Comparison of ENCODE assay signal across 8 mouse cellular contexts in the genomic region with DNA sequence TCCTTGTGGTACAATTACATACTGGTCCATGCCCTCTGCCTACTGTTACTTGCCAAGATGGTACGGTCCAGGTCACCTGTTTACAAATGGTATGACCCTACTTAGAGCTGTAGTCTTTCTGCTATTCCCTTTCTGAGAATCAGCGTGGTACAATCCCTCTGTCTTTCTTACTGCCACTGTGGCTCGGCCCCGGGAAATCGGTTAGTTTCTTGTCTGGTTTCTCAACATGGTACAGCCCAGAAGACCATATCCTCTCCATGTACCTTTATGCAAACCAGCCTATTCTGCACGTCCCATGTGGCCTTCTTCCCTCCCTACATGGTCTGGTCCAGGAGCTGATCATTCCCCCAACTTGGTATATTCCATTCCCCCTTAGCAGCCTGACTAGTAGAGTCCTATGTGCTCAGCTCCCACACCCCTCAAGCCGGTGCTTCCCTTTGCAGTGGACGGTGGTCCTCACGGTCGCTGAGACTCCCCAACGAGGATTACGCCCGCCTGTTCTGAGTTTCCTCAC. TPM values are rescaled to one million over a fixed set of nuclear protein-coding genes. Genes with fewer than 3 reads are reported as not detected.
DNase-seq lines count a peak whose midpoint lies in the region; ATAC-seq lines count a peak whose summit lies in the region.

No protein-coding gene starts in this region.

- H3K4me2 ChIP-seq in hindbrain, embryonic 11.5 days (replicated peaks; ENCODE audit: low read depth, low read length), result peak overlapping the region; percentile 95

- no peaks in the 10 kb centered on the region for H3K36me3 ChIP-seq in hindbrain, embryonic 11.5 days (ENCODE audit: control insufficient read depth, insufficient read depth, low read length)

- H3K27me3 ChIP-seq in hindbrain, embryonic 11.5 days (ENCODE audit: control insufficient read depth, insufficient read depth, low read length), result peaks cover 13% of the 10 kb centered on the region

- peak; percentile 94 for DNase-seq in Muller cell, postnatal 12 days (ENCODE audit: inconsistent ontology term)
- DNase-seq in cerebellum, adult 11-12 months, result peak; percentile 93
- DNase-seq in hindbrain, embryonic 11.5 days (ENCODE audit: low spot score), result peak; percentile 80
- DNase-seq in layer of hippocampus, postnatal 14 days (ENCODE audit: low spot score in 2 of 2), result peak; percentile 85 to 90
- DNase-seq in lung, postnatal 10 days, result peak; percentile 80
- DNase-seq in right cerebral cortex, postnatal 10 days (ENCODE audit: low spot score in 2 of 2), result peak; percentile 83 to 93

- peak overlapping the region; percentile 50; the same call in 1 of the 2 replicates for H3K9ac ChIP-seq in hindbrain, embryonic 11.5 days (ENCODE audit: low read depth, low read length)

- ATAC-seq in frontal cortex, adult (ENCODE audit: low TSS enrichment), result peak; percentile 28
- peak; percentile 62 for ATAC-seq in hindbrain, embryonic 11.5 days (ENCODE audit: low FRiP score)
- ATAC-seq in activated CD4-positive, CD25-positive, alpha-beta regulatory T cell, adult 4 months, result no peak

- H3K27ac ChIP-seq in hindbrain, embryonic 11.5 days (ENCODE audit: low read depth, low read length), result peak overlapping the region; percentile 81

- 1% methylated on average over 13 of the region's 13 CpGs for WGBS in hindbrain, embryonic 11.5 days

- H3K4me1 ChIP-seq in hindbrain, embryonic 11.5 days (replicated peaks; ENCODE audit: control insufficient read depth, insufficient read depth, low read length), result peaks cover 39% of the 10 kb centered on the region

- H3K9me3 ChIP-seq in hindbrain, embryonic 11.5 days (ENCODE audit: control insufficient read depth, low read length), result no peaks in the 10 kb centered on the region

- peak overlapping the region; percentile 39 for H3K4me3 ChIP-seq in hindbrain, embryonic 11.5 days (ENCODE audit: low read depth, low read length)

RNA-seq across cellular contexts. Expression of gene Dbp, which starts 0.8 kb away (rescaled TPM):
- polyA plus RNA-seq in hindbrain, embryonic 11.5 days (2014; fragmentation: Nextera tagmentation; extraction: Ambion mirVana), result 2.2 and 2.8 TPM in 2 replicates
- total RNA-seq in layer of hippocampus, postnatal 14 days (2021), result 10 to 100 TPM; 49.7 to 59.1 TPM
- polyA plus RNA-seq in activated CD4-positive, CD25-positive, alpha-beta regulatory T cell, adult 4 months (2017; shearing (Covaris generic)), result 1 to 10 TPM; 5.2 to 8.5 TPM

RNA-seq across cellular contexts. Expression of gene Car11, which starts 4.5 kb away (rescaled TPM):
- polyA plus RNA-seq in hindbrain, embryonic 11.5 days (2014; fragmentation: Nextera tagmentation; extraction: Ambion mirVana), result 8.8 and 9.9 TPM in 2 replicates
- 100 to 1,000 TPM; 110 to 123 TPM for total RNA-seq in layer of hippocampus, postnatal 14 days (2021)
- polyA plus RNA-seq in activated CD4-positive, CD25-positive, alpha-beta regulatory T cell, adult 4 months (2017; shearing (Covaris generic)), result under 1 TPM in 1 of 2 experiments, not detected in 1; 0.51 TPM

RNA-seq across cellular contexts. Expression of gene Sec1, which starts 9.9 kb away (rescaled TPM):
- 0.29 and 0.75 TPM in 2 replicates for polyA plus RNA-seq in hindbrain, embryonic 11.5 days (2014; fragmentation: Nextera tagmentation; extraction: Ambion mirVana)
- under 1 TPM; 0.24 to 0.41 TPM for total RNA-seq in layer of hippocampus, postnatal 14 days (2021)
- not detected for polyA plus RNA-seq in activated CD4-positive, CD25-positive, alpha-beta regulatory T cell, adult 4 months (2017; shearing (Covaris generic))

RNA-seq across cellular contexts. Expression of gene Rpl18, which starts 11.2 kb away (rescaled TPM):
- 904 and 927 TPM in 2 replicates for polyA plus RNA-seq in hindbrain, embryonic 11.5 days (2014; fragmentation: Nextera tagmentation; extraction: Ambion mirVana)
- 100 to 1,000 TPM; 423 to 452 TPM for total RNA-seq in layer of hippocampus, postnatal 14 days (2021)
- 1,000 to 10,000 TPM; 2,566 to 2,766 TPM for polyA plus RNA-seq in activated CD4-positive, CD25-positive, alpha-beta regulatory T cell, adult 4 months (2017; shearing (Covaris generic))

RNA-seq across cellular contexts. Expression of gene Sphk2, which starts 13.7 kb away (rescaled TPM):
- 13.6 and 17.6 TPM in 2 replicates for polyA plus RNA-seq in hindbrain, embryonic 11.5 days (2014; fragmentation: Nextera tagmentation; extraction: Ambion mirVana)
- 10 to 100 TPM; 30.5 to 31.4 TPM for total RNA-seq in layer of hippocampus, postnatal 14 days (2021)
- polyA plus RNA-seq in activated CD4-positive, CD25-positive, alpha-beta regulatory T cell, adult 4 months (2017; shearing (Covaris generic)), result 10 to 100 TPM; 10.2 to 19.6 TPM
